Mouse (Mus musculus): ENCODE data around the gene Gm21366.
"Not testable (repeated sequence)": the region's sequence is repeated elsewhere in the genome, so short reads cannot be mapped to it uniquely, and the experiment has no call there.

The Gm21366 gene

GRCm38 (mm10) chrY:22861156-22861555, at the start of gene Gm21366:
Gene Gm21366 (minus strand): TSS chrY:22861256.
- not testable (repeated sequence) for DNase-seq (ENCODE audit: extremely low read depth, low read depth, low spot score)

Data from fat pad, adult 2 months (tissue).